Mouse (Mus musculus): ENCODE measurements around the gene Prickle2. TPM values are rescaled to one million over a fixed set of nuclear protein-coding genes. Genes with fewer than 3 reads are reported as not detected.

Prickle2 gene
- total RNA-seq, 2 experiments from 2014 or later: 3.7 to 4.0 TPM

DNA sequence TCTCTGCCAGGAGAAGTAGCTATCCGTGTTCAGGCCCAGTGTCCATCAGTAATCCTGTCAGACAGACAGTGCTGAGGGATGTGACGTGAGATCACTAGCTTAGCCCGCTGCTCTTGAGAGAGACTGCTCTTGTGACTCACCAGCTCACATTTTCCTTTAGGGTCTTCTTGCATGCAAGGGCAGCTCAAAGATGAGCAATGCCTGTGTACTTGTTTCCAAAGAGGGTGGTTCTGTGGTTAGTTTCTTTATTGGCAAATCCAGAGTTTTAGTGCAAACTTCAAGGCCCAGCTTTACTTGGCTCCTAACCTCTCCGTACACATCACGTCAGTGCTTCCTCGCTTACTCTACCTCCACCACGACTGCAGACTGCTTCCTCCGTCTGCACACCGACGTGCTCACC lies 324.9 kb downstream of the Prickle2 start:
- no peak for DNase-seq

DNA sequence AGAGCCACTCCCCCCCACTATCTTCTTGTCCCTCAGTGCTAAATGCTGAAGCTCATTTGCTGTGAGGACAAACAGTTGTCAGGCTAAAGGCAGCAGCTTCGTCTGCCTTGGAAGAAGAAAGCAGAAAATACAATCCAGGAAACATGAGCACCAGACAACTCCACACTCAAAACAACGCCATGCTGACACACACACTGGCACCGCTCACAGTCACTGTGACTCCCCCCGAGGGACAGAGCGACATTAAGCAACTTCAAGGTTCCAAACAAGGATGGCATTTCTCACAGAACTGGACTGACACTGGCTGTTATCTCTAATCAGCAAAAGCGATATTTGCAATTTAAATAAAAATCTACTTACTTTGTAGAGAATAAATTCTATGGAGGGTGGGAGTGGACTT lies 331.1 kb downstream of the Prickle2 start:
- DNase-seq: no peak

DNA sequence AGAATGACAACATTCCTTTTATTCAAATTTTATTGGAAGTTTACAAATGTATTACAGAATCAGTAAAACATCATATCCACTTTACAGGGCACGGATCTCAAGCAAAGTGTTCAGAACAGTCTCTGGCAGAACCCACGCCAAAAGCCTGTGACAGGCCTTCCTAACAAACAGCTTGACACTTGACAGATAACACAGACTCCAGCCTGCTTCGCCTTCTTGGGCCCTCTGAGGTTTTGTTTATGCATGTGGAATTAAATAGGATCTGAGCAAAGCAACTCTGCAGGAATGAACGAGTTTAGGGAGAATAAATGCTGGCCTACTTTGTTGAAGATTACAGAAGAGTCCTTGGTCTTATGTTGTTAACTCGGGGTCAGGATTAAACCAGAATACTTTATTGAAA lies 335.1 kb downstream of the Prickle2 start:
- DNase-seq: no peak

DNA sequence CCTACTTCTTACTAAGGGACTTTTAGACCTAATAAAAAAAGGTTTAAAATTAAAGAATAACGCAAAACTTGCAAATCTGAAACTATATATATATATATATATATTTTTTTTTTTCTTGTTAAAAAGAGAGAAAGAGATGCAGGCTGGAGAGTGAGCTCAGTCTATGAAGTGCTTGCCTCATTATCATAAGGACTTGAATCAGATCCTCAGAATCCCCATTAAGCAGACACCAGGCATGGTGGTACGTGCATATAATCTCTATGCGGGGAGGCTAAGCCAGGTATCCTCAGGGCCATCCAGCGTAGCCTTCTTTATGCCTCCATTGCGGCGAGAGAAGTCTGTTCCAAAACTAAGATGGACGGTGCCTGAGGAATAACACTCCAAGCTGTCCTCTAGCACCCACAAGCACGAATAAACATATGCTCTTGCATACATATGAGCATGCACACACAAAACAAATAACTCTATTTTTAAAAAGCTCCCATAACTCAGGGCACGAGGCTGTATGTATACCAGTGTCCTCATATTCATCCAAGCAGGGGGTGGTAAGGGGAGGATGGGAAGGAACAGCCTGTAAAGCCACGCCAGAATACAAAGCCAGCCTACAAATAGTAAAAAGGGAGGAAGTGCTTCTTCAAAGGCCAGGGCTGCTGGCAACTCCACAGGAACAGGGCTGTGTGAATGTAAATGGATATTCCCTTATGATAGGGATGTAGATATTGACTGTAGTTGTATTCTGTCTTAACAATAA lies 358.5 kb downstream of the Prickle2 start:
- no peak for DNase-seq

DNA sequence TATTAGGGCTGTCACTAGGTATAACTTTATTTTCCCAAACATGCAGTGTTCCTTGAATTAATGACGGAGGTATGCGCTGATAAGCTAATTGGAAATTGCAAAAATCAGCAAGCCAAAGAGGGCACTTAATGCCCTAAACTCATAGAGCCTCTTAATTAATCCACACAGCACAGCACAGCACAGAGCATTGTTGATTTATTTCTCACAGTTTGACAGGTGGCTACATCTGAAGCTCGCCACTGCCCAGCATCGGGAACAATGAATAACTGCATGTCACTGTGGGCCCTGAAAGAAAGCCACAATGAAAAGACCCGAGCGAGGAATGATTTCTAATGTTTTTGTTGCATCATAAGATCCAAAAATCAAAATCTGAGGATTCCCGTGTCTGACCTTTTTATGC lies 359.2 kb downstream of the Prickle2 start:
- no peak for DNase-seq

DNA sequence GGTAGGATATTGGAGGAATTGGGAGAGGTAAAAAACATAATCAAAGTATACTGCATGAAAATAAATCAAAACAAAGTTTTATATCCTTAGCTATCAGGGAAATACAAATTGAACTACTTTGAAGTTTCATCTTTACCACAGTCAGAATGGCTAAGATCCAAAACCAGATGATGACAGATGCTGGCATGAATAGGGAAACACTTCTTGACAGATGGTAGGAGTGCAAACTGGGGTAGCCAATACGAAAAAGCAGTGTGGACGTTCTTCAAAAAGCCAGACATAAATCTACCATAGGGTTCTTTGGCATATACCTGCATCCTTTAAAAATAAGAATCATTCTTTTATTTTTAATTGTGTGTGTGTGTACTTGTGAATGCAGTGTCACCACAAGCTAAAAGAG lies 360.8 kb downstream of the Prickle2 start:
- DNase-seq: no peak

DNA sequence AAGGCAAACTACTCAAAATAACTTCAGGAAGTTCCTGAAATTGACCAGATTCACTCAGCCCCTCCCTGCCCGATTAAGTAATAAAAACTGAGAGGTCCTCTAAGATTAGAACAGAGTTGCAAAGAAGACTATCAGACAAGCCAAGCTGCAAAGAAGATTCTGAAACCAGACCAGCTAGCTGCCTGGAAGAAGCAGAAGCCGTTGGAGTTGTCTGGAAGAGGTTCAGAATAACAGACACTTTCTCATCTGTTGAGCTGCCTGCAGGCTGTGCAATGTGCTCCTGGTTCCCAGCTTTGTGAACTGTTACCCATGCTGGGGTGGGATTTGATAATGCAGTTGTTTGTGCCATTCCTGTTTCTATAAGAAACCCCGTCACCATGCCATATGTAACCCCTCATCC lies 361.4 kb downstream of the Prickle2 start:
- no peak for DNase-seq

Other genes with a start within 250 kb of the Prickle2 start
- not detected for gene A730049H05Rik, start 110.3 kb upstream of the Prickle2 start, total RNA-seq (2021)
- gene Gm15737, start 163.2 kb upstream of the Prickle2 start, total RNA-seq (2021): under 1 TPM; 0.10 to 0.28 TPM
- 10 to 100 TPM; 11.6 to 13.9 TPM for gene Adamts9, start 237.3 kb upstream of the Prickle2 start, total RNA-seq (2021)